Mouse (Mus musculus): Measurements from ENCODE around the gene Def8.

DNA sequence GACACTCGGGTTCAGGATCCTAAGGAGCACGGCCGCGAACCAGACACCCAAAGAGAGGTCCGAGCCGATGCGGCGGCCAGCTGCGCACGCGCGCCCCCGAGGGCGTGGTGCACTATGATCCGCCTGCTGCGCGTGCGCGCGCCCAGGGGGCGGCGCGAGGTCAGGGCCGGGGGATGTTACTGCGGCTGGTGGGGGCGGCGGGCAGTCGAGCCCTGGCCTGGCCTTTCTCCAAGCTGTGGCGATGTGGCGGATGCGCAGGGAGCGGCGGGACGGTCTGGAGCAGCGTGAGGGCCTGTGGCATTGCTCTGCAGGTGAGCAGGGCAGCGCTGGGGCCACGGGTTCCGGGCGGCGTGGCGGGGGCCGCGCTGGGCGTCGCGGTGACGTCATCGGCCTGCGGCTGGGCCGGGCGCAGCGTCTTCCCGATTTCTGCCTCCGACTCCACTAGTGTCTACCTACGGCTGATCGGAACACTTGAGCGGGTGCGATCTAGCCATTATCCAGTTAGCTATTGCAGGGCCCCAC is 54.5 kb downstream of the Def8 start, which contains the start of gene Afg3l1:
- TF ChIP-seq CTCF (IDR thresholded peaks at IDR 0.05; ENCODE audit: control insufficient read depth, insufficient read depth, insufficient replicate concordance, low read depth, low read length): no peak; the same call in 1 of the 2 replicates
- TF ChIP-seq POLR2A (IDR thresholded peaks at IDR 0.05; ENCODE audit: control insufficient read depth, low read depth, low read length): peak; percentile 53
